Mouse (Mus musculus) embryonic facial prominence, embryonic 12.5 days (tissue): ENCODE results near the gene Gpr37l1. TPM values are rescaled to one million over a fixed set of nuclear protein-coding genes. Genes with fewer than 3 reads are reported as not detected.

Source experiments
- ATAC-seq: fragments of 200-750 bp; cut with Nextera tagmentation; 2 replicates; pipeline ENCODE4 v1.8.0; 2017; ENCODE audit not compliant: insufficient number of reproducible peaks, insufficient read depth, low FRiP score, low TSS enrichment
- H3K27ac ChIP-seq: fragments of 300-500 bp; sonication (generic); 2 replicates; pipeline ENCODE4 v1.5.1; 2016; ENCODE audit warnings: mild to moderate bottlenecking
- H3K27me3 ChIP-seq: fragments of 300-500 bp; sonication (generic); 2 replicates; pipeline ENCODE4 v1.6.1; 2016; ENCODE audit warnings: mild to moderate bottlenecking, moderate library complexity
- H3K36me3 ChIP-seq: fragments of 300-500 bp; sonication (generic); 2 replicates; pipeline ENCODE4 v1.6.1; 2016; ENCODE audit warnings: mild to moderate bottlenecking
- H3K4me1 ChIP-seq: fragments of 300-500 bp; sonication (generic); 2 replicates; pipeline ENCODE4 v1.6.1; 2016
- H3K4me2 ChIP-seq: fragments of 300-500 bp; sonication (generic); replicated peaks from 2 replicates; pipeline ENCODE4 v1.6.1; 2016; ENCODE audit warnings: mild to moderate bottlenecking, moderate library complexity
- H3K4me3 ChIP-seq: fragments of 300-500 bp; sonication (generic); 2 replicates; pipeline ENCODE4 v1.5.1; 2016; ENCODE audit warnings: mild to moderate bottlenecking
- H3K9ac ChIP-seq: fragments of 300-500 bp; sonication (generic); 2 replicates; pipeline ENCODE4 v1.6.1; 2016; ENCODE audit warnings: mild to moderate bottlenecking, moderate library complexity
- H3K9me3 ChIP-seq: fragments of 300-500 bp; sonication (generic); 2 replicates; pipeline ENCODE4 v1.6.1; 2016; ENCODE audit warnings: mild to moderate bottlenecking, moderate library complexity
- WGBS: fragments of 180-500 bp; shearing (Covaris S2); methylation state at CpG from one replicate; pipeline ENCODE4 v1.1.7; 2016; 5-methylcytosine and 5-hydroxymethylcytosine counted together
- polyA plus RNA-seq: library from polyadenylated mRNA; unstranded; fragments of >200 nt; fragmentation: Nextera tagmentation; extraction: Ambion mirVana; gene quantifications from 2 replicates; pipeline ENCODE4 v1.2.1, GENCODE M21; 2016

Gene Gpr37l1
- polyA plus RNA-seq, 1 experiment from 2014 or later: not detected

DNA sequence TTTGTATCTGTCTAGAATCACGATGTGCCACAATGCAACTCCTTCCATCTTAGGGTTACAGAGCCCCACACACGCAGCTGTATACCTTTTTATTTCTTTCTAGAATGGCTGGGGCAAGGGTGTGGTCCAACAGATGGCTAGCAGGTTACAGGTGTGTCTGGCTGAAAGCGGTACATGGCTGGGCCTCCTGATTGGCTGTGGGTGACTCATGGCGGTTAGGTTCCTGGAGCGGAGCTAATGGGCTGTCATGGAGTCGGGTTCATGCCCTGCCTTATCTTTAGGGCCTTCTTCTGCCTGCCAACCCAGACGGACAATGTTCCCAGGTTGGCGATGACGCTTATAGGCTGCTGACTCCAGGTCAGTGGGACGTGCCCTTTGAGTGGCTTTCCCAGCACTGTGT is 13.3 kb upstream of the Gpr37l1 start:
- H3K27me3 ChIP-seq: no peaks in the 10 kb centered on the region
- 86% methylated on average over 10 of the region's 10 CpGs for WGBS
- no peak overlapping the region for H3K4me2 ChIP-seq
- no peak overlapping the region for H3K9ac ChIP-seq
- no peak overlapping the region for H3K4me3 ChIP-seq
- H3K27ac ChIP-seq: no peak overlapping the region
- H3K36me3 ChIP-seq: no peaks in the 10 kb centered on the region
- H3K4me1 ChIP-seq: peaks cover 6% of the 10 kb centered on the region; the same call in 1 of the 2 replicates
- H3K9me3 ChIP-seq: no peaks in the 10 kb centered on the region
- no peak for ATAC-seq

DNA sequence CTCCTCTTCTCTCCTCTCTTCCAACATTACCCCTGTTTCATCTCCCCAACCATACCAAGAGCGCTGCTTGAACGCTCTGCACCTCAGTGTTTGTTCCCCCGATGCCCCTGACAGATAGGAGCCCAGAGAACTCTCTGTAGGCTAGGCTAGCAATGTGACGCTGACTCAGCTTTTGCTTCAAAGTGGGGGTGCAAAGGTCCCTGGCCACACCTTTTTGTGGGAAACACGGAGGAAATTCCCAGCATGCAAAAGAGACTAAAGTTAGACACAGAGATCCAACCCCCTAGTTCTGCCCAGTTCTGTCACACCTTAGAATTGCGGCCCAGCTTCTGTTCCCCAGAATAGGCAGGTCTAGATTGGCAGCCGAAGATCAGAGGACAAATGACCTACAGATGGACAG is 11.4 kb upstream of the Gpr37l1 start:
- no peak overlapping the region for H3K27ac ChIP-seq
- 84% methylated on average over 7 of the region's 7 CpGs for WGBS
- no peak for ATAC-seq

DNA sequence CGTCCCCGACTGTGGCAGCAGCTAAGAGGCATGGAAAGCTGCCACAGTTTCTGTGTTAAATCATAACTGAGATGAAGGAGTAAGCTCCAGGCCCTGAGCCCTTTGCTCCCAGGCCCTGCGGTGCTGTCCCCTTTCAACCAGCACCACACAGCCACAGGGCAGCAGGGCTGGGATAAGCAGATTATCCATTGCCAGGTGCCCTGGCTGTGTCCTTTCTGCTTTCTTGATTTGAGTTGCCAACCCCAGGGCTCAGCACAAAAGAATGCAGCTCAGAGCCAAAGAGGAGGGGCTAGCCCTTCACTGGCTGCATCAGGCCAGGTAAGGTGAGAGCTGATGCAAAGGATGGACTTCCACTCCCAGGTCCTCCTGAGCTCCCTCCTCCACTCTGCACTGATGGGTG is 10.2 kb upstream of the Gpr37l1 start:
- Histone ChIP-seq H3K4me1 (no peaks in the 10 kb centered on the region), H3K27me3 (no peaks in the 10 kb centered on the region), H3K4me3 (no peak overlapping the region), H3K9ac (no peak overlapping the region), H3K9me3 (no peaks in the 10 kb centered on the region), H3K4me2 (no peak overlapping the region), H3K36me3 (no peaks in the 10 kb centered on the region), H3K27ac (no peak overlapping the region)
- 76% methylated on average over 3 of the region's 3 CpGs for WGBS
- no peak for ATAC-seq

More for the DNA sequence above, 11.4 kb upstream of the Gpr37l1 start:
- no peaks in the 10 kb centered on the region for H3K36me3 ChIP-seq
- H3K4me3 ChIP-seq: no peak overlapping the region
- no peaks in the 10 kb centered on the region for H3K9me3 ChIP-seq
- H3K9ac ChIP-seq: no peak overlapping the region
- no peaks in the 10 kb centered on the region for H3K27me3 ChIP-seq
- peaks cover 1% of the 10 kb centered on the region; the same call in 1 of the 2 replicates for H3K4me1 ChIP-seq
- H3K4me2 ChIP-seq: no peak overlapping the region

DNA sequence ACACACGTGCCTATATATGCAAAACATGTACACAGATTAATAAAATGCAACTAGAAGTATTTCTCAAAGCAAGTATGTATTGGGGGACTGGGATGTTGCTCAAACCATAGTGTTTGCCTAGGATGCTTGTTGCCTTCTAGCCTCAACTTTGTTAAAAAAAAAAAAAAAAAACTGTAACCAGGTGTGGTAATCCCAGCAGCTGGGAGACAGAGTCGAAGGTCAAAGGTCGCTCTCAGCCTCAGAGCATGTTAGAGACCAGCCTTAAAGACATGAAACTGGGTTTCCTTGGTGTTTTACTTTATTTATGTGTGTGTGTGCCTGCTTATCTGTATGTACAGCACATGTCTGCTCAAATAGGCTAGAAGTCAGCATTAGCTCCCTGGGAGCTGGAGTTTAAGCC is 7.7 kb upstream of the Gpr37l1 start:
- H3K36me3 ChIP-seq: no peaks in the 10 kb centered on the region
- H3K4me1 ChIP-seq: no peaks in the 10 kb centered on the region
- H3K27me3 ChIP-seq: no peaks in the 10 kb centered on the region
- 83% methylated on average over 3 of the region's 3 CpGs for WGBS
- H3K9ac ChIP-seq: no peak overlapping the region
- no peak overlapping the region for H3K4me3 ChIP-seq
- no peak for ATAC-seq
- no peak overlapping the region for H3K27ac ChIP-seq
- H3K9me3 ChIP-seq: no peaks in the 10 kb centered on the region
- H3K4me2 ChIP-seq: no peak overlapping the region

DNA sequence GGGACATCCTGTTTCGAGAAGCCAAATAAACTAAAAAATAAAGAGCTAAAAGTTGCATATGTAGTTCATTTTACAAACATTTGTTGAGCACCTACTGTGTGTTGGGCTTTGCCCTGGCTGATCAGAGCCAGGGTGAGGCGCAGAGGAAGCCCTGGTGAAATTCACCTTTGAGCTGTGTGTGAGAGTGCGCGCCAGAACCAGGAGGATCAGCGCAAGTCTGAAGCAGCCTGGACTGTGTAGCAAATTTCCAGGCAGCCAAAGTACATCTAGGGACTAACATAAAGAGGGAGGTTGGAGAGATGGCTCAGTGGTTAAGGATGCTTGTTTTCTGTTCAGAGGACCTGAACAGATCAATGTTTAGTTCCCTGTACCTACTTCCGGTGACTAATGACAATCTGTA is 5.8 kb upstream of the Gpr37l1 start:
- H3K9me3 ChIP-seq: no peaks in the 10 kb centered on the region
- H3K4me3 ChIP-seq: no peak overlapping the region
- no peaks in the 10 kb centered on the region for H3K4me1 ChIP-seq
- H3K36me3 ChIP-seq: no peaks in the 10 kb centered on the region
- H3K9ac ChIP-seq: no peak overlapping the region
- no peak overlapping the region for H3K4me2 ChIP-seq
- 94% methylated on average over 6 of the region's 6 CpGs for WGBS
- H3K27ac ChIP-seq: no peak overlapping the region
- H3K27me3 ChIP-seq: no peaks in the 10 kb centered on the region
- no peak for ATAC-seq

DNA sequence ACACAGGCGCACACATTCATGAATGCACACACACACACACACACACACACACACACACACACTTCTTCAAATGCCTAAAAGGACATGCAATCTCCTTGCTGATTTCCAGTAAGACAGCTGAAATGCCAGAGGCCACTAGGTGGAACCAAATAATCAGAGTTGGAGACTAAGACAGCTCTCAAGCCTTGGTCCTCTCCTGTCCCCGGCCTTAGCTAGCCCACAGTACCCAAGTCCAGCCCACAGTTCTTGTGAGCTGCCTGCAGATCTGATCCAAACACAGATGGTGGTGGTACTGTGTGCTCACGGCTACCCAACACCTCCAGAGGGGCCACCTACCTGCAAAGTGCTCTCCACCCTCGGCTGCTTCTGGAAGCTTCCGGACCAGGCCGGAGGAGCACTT is 4.5 kb upstream of the Gpr37l1 start:
- WGBS: 53% methylated on average over 6 of the region's 6 CpGs
- no peak overlapping the region for H3K4me3 ChIP-seq
- ATAC-seq: no peak
- H3K27ac ChIP-seq: no peak overlapping the region
- no peaks in the 10 kb centered on the region for H3K36me3 ChIP-seq
- no peak overlapping the region for H3K4me2 ChIP-seq
- no peaks in the 10 kb centered on the region for H3K9me3 ChIP-seq
- no peaks in the 10 kb centered on the region for H3K4me1 ChIP-seq
- H3K9ac ChIP-seq: no peak overlapping the region
- no peaks in the 10 kb centered on the region for H3K27me3 ChIP-seq

DNA sequence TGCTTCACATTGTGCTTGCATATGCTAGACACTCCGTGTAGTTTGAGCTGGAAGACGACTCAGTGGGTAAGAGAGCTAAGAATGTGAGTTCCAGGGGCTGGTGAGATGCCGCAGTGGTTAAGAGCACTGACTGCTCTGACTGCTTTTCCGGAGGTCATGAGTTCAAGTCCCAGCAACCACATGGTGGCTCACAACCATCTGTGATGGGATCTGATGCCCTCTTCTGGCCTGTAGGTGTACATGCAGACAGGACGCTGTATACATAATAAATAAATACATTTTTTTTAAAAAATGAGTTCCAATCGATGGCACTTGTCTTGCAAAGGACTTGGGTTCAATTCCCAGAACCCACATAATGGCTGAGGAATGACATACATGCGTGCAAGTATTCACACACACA is 3.7 kb upstream of the Gpr37l1 start:
- Histone ChIP-seq H3K4me2 (no peak overlapping the region), H3K27me3 (no peaks in the 10 kb centered on the region), H3K9ac (no peak overlapping the region), H3K27ac (no peak overlapping the region), H3K4me3 (no peak overlapping the region), H3K36me3 (no peaks in the 10 kb centered on the region), H3K9me3 (no peaks in the 10 kb centered on the region), H3K4me1 (no peaks in the 10 kb centered on the region)
- 80% methylated on average over 7 of the region's 7 CpGs for WGBS
- ATAC-seq: no peak

DNA sequence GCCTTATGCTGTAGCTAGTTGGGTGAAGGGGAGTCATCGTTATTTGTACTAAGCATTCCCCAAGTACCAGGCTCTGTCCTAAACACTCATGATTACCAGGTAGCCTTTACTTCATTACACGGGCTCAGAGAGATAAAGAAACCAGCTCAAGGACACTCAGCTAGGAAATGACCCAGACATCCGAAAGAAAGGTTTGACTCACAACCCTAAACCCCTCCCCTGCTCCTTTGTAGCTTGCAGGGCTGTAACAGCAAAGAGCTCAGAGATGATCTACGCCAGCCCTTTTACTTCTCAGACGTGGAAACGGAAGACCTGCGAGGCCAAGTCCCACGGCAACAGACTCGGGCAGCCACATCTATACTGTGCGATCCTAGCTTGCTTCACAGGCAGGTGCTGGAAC is 2.8 kb upstream of the Gpr37l1 start:
- Histone ChIP-seq H3K27ac (no peak overlapping the region), H3K4me1 (no peaks in the 10 kb centered on the region), H3K9me3 (no peaks in the 10 kb centered on the region), H3K36me3 (no peaks in the 10 kb centered on the region), H3K27me3 (no peaks in the 10 kb centered on the region), H3K4me2 (no peak overlapping the region), H3K4me3 (no peak overlapping the region), H3K9ac (no peak overlapping the region)
- WGBS: 76% methylated on average over 10 of the region's 10 CpGs
- ATAC-seq: no peak

DNA sequence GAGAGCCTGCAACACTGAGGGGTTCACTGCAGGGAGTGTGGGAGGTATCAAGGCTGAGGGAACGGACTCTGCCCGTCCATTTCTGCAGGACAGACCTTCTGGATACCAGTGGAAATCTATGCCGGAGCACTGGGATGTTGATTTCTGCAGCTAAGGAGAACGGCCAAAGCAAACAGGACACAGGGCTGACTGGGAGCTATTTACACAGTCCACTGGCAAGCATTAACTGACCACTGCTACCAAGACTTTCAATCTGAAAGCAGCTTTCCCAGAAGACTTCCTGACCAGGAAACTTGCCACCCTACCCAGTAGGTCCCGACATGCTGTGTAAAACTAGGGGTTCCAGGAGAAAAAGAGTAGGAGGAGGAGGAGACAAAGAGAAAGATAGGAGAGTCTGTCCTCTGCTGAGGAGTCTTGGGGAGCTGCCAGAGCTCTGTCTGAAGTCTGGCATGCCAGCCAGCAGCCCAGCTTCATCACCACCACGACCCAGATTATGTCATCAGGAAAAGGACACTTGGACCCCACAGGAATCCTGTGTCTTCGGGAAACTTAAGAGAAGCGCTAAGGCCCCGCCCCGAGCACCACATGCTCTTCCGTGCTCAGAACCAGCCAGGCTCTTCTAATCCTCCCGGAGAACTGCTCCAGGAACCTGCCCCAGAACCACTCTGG is 2.2 kb upstream of the Gpr37l1 start:
- ATAC-seq: no peak
- H3K4me2 ChIP-seq: no peak overlapping the region
- no peaks in the 10 kb centered on the region for H3K36me3 ChIP-seq
- 56% methylated on average over 12 of the region's 12 CpGs for WGBS
- H3K9me3 ChIP-seq: no peaks in the 10 kb centered on the region
- H3K27me3 ChIP-seq: no peaks in the 10 kb centered on the region
- no peak overlapping the region for H3K4me3 ChIP-seq
- no peak overlapping the region for H3K9ac ChIP-seq
- H3K4me1 ChIP-seq: no peaks in the 10 kb centered on the region
- no peak overlapping the region for H3K27ac ChIP-seq

DNA sequence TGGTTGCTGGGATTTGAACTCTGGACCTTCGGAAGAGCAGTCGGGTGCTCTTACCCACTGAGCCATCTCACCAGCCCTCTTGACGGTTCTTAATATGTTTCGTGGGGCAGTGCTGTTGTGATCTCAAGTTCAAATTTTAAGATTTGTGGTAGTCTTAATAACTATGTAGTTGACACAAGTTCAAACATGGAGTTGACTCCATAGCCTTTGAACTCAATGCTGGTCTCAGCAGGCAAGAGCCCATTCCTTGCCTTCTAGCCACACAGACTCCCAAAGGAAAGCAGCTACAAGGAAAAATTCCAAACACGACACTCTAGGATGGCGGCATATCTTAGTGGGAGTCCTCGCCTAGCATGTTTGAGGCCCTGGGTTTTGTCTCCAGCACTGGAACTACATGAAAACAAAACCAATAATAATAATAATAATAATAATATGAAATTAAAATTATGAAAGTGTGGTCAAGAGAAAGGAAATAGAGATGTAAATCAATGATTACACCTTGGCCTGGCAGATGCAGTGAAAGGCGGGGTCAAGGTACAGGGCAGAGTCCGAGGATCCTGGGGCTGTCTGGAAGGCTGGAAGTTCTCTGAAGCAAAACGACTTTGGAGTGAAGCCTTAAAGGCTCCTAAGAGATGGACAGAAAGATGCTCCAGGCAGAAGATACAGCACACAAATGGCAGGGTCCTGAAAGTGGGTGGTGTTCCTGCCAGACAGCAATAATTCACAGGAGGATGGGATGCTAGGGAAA is 1.1 kb upstream of the Gpr37l1 start:
- no peak overlapping the region for H3K4me3 ChIP-seq
- no peaks in the 10 kb centered on the region for H3K9me3 ChIP-seq
- no peaks in the 10 kb centered on the region for H3K4me1 ChIP-seq
- H3K9ac ChIP-seq: no peak overlapping the region
- 90% methylated on average over 10 of the region's 10 CpGs for WGBS
- no peak overlapping the region for H3K4me2 ChIP-seq
- H3K36me3 ChIP-seq: no peaks in the 10 kb centered on the region
- H3K27me3 ChIP-seq: no peaks in the 10 kb centered on the region
- H3K27ac ChIP-seq: no peak overlapping the region
- no peak for ATAC-seq

DNA sequence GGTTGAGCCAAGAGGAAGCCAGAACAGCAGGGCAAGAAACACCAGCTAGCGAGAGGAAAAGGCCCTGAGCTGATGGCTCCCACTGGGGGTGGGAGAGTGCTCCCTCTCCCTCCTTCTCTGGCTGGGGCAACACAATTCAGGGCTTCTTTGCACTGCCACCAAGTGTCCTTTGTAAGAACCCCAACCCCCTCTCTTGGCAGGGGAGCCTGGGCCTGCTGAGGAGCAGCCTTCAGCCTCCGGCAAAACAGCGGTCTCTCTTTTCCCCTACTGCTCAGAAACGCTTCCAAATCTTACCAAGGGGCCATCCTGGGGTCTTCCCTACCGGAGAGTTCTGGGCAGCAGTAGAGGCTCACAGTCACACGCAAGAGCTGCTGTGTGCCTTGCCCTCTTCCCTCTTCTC is 4.8 kb downstream of the Gpr37l1 start:
- ATAC-seq: no peak
- Histone ChIP-seq H3K4me2 (no peak overlapping the region), H3K9ac (no peak overlapping the region), H3K36me3 (no peaks in the 10 kb centered on the region), H3K4me1 (peaks cover 11% of the 10 kb centered on the region; the same call in 1 of the 2 replicates), H3K4me3 (no peak overlapping the region), H3K9me3 (no peaks in the 10 kb centered on the region), H3K27ac (no peak overlapping the region), H3K27me3 (no peaks in the 10 kb centered on the region)
- WGBS: 28% methylated on average over 6 of the region's 6 CpGs

DNA sequence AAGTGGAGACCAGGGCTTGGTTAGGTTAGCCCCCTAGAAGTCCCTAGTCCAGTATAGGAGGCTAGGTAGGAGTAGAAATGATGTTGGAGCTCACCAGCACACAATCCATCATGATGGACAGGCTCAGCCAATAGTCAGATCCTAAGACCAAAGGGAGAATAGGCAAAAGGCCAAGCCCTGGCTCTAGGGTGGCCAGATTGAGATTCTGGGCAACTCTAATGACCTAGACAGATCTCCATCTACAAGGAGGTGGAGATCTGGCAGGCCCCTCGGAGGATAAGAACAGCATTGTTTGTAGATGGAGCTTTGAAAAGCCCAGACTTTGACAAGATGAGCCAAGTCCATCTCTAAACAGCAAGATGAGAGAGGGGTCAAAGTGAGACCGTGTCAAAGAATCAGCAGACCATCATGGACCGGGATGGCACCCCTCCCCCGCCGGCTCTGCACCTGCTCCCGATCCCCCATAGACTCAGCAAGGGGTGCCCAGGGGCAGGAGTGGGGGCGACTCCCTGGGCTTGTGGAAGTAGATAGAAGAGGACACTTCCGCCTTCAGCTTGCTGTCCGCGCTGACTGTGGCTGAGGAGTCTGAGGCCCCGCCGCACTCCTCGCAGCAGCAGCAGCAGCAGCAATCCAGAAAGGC is 7.0 kb downstream of the Gpr37l1 start:
- no peak for ATAC-seq
- Histone ChIP-seq H3K36me3 (peaks cover 13% of the 10 kb centered on the region), H3K9ac (no peak overlapping the region), H3K4me1 (peaks cover 11% of the 10 kb centered on the region; the same call in 1 of the 2 replicates), H3K4me2 (no peak overlapping the region), H3K4me3 (no peak overlapping the region), H3K27me3 (no peaks in the 10 kb centered on the region), H3K27ac (no peak overlapping the region), H3K9me3 (no peaks in the 10 kb centered on the region)
- 90% methylated on average over 13 of the region's 13 CpGs for WGBS
